Comparison of ENCODE assay signal across 16 mouse cellular contexts in the genomic region with DNA sequence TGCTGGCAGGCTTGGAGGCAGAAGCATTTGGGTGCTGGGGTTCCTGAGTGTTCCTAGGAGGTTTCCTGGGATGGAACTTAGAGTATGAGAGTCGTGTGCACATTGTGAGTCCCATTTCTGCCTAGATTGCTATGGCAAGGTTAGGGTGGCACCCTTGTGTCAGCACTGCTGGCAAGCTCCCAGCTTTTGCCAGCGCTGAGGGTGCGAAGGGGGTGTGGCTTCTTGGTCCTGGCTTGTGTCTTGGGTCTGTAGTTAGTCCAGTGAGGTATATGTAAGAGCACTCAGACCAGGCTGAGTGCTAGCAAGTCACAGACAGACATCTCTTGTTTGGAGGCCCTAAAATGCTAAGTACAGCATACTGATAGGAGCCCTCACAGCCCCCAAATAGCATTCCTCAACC.
"Had no signal": no experiment of that assay in that cellular context is flagged by ENCODE, and none has a peak within 500 bp of the region (broad histone marks: within the 10 kb centered on the region; RNA-seq: fewer than 3 reads in every experiment).

No protein-coding gene starts in this region.

- DNase-seq: kidney, adult 11 months; kidney, adult 8-10 months; kidney, postnatal 10 days; kidney, postnatal 36 days; liver, postnatal 0 days; right cerebral cortex, postnatal 4 days; thymus, adult 18-20 months; thymus, postnatal 36 days had no signal

- H3K9ac ChIP-seq: intestine, embryonic 15.5 days; kidney, embryonic 15.5 days; liver, embryonic 14.5 days; liver, postnatal 0 days; midbrain, embryonic 13.5 days; neural tube, embryonic 13.5 days had no signal

- H3K4me3 ChIP-seq: intestine, embryonic 15.5 days; kidney, embryonic 15.5 days; midbrain, embryonic 10.5 days; midbrain, embryonic 13.5 days; myocyte; neural tube, embryonic 13.5 days had no signal

- H3K9me3 ChIP-seq: intestine, embryonic 15.5 days; kidney, embryonic 15.5 days; midbrain, embryonic 10.5 days; midbrain, embryonic 13.5 days; neural tube, embryonic 13.5 days had no signal

- H3K4me2 ChIP-seq: intestine, embryonic 15.5 days; kidney, embryonic 15.5 days; midbrain, embryonic 13.5 days; neural tube, embryonic 13.5 days had no signal

- H3K27me3 ChIP-seq: intestine, embryonic 15.5 days; kidney, embryonic 15.5 days; midbrain, embryonic 13.5 days; neural tube, embryonic 13.5 days had no signal

- H3K27ac ChIP-seq: intestine, embryonic 15.5 days; kidney, embryonic 15.5 days; liver, embryonic 14.5 days; midbrain, embryonic 10.5 days; midbrain, embryonic 13.5 days; neural tube, embryonic 13.5 days had no signal

- ATAC-seq: intestine, embryonic 15.5 days; liver, postnatal 0 days; midbrain, embryonic 13.5 days; midbrain, embryonic 16.5 days had no signal
